In the genomic region with DNA sequence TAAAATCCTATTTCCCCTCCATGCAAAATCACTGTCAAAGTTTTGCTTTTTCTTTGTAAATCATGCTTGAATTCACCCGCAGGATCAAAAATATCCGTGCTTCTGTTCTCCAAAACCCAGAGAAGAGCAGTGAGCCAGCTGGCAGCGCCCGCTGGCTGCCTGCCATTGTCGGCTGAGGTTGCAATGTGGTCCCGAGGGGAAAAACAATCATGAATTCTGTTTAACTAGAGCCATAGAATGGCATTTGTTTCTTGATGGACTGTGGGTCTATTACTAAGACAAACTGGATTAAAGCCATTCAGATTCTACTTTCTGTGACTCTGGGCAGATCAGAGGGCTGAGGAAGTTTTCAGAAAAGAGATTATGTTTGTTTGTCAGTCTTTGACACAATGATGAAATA, we compare ENCODE assay signal across 8 mouse cellular contexts. TPM values are rescaled to one million over a fixed set of nuclear protein-coding genes. Genes with fewer than 3 reads are reported as not detected.
A peak's percentile ranks its signal among the peaks of the same experiment; 100 is the strongest.
DNase-seq lines count a peak whose midpoint lies in the region; ATAC-seq and TF ChIP-seq lines count a peak whose summit lies in the region.

No protein-coding gene starts in this region.

- H3K36me3 ChIP-seq in heart, embryonic 12.5 days: no peaks in the 10 kb centered on the region
- H3K36me3 ChIP-seq in lung, embryonic 16.5 days (ENCODE audit: control insufficient read depth, insufficient read depth, low read length): no peaks in the 10 kb centered on the region

- H3K9ac ChIP-seq in heart, embryonic 12.5 days: no peak overlapping the region
- H3K9ac ChIP-seq in lung, embryonic 16.5 days (ENCODE audit: low read length): no peak overlapping the region

- no peaks in the 10 kb centered on the region for H3K4me1 ChIP-seq in heart, embryonic 12.5 days (replicated peaks)
- H3K4me1 ChIP-seq in lung, embryonic 16.5 days (replicated peaks; ENCODE audit: control insufficient read depth, insufficient read depth, low read length): no peaks in the 10 kb centered on the region

- no peak for TF ChIP-seq CTCF in brain, embryonic 14.5 days (IDR thresholded peaks at IDR 0.05; ENCODE audit: borderline replicate concordance, extremely low read depth, insufficient read depth, insufficient read length)

- no peak for TF ChIP-seq POLR2A in brain, embryonic 14.5 days (IDR thresholded peaks at IDR 0.05; ENCODE audit: borderline replicate concordance, extremely low read depth, insufficient read depth, insufficient read length, poor library complexity, severe bottlenecking)

- no peaks in the 10 kb centered on the region for H3K27me3 ChIP-seq in heart, embryonic 12.5 days (replicated peaks)
- H3K27me3 ChIP-seq in lung, embryonic 16.5 days (ENCODE audit: control insufficient read depth, insufficient read depth, low read depth, low read length): no peaks in the 10 kb centered on the region

- 74% methylated on average over 6 of the region's 6 CpGs for whole genome bisulfite sequencing in heart, embryonic 12.5 days
- 55% methylated on average over 6 of the region's 6 CpGs for WGBS in lung, embryonic 16.5 days

- H3K27ac ChIP-seq in heart, embryonic 12.5 days (ENCODE audit: poor library complexity, severe bottlenecking): no peak overlapping the region
- H3K27ac ChIP-seq in lung, embryonic 16.5 days (ENCODE audit: low read length): no peak overlapping the region

- DNase-seq in heart, adult 11 months: peak; percentile 91
- DNase-seq in brain, embryonic 14.5 days (ENCODE audit: low read depth): peak; percentile 96
- peak; percentile 38 to 56 for DNase-seq in frontal cortex, postnatal 14 days (ENCODE audit: low spot score in 2 of 2)
- peak; percentile 14 for DNase-seq in kidney, postnatal 10 days
- DNase-seq in right cerebral cortex, postnatal 4 days: peak; percentile 79
- DNase-seq in c-Kit-positive CD71-positive TER-119-positive erythroid progenitor cells, embryonic 14.5 days (ENCODE audit: low spot score): no peak

- no peak for ATAC-seq in heart, embryonic 12.5 days (ENCODE audit: insufficient number of reproducible peaks, low FRiP score)
- ATAC-seq in lung, embryonic 16.5 days (ENCODE audit: low read depth): peak; percentile 57; the same call in 1 of the 2 replicates

- no peak overlapping the region for H3K4me2 ChIP-seq in heart, embryonic 12.5 days
- no peak overlapping the region for H3K4me2 ChIP-seq in lung, embryonic 16.5 days (ENCODE audit: low read depth, low read length)

- H3K4me3 ChIP-seq in heart, embryonic 12.5 days: no peak overlapping the region
- no peak overlapping the region for H3K4me3 ChIP-seq in lung, embryonic 16.5 days (ENCODE audit: low read length)

- H3K9me3 ChIP-seq in heart, embryonic 12.5 days (replicated peaks): no peaks in the 10 kb centered on the region
- H3K9me3 ChIP-seq in lung, embryonic 16.5 days (ENCODE audit: control insufficient read depth, low read length): no peaks in the 10 kb centered on the region; the same call in 1 of the 2 replicates

RNA-seq across cellular contexts. Expression of a gene that starts 31.1 kb away (rescaled TPM):
- 0.64 and 1.1 TPM in 2 replicates for polyA plus RNA-seq in heart, embryonic 12.5 days (2016; fragmentation: Nextera tagmentation; extraction: Ambion mirVana)
- polyA plus RNA-seq in brain, embryonic 14.5 days (2012; rRNA removed): 49.7 and 80.9 TPM in 2 replicates
- 0.83 and 0.97 TPM in 2 replicates for polyA plus RNA-seq in lung, embryonic 16.5 days (2015; fragmentation: Nextera tagmentation; extraction: Ambion mirVana)

Comparison
In these comparisons a context has a peak if more than half of its experiments do, and no peak if none do; other contexts are left out.
1. RNA of a gene that starts 31.1 kb away (polyA plus RNA-seq): 49.7 to 80.9 TPM in brain, embryonic 14.5 days; 0.64 to 1.1 TPM in heart, embryonic 12.5 days and 0.83 to 0.97 TPM in lung, embryonic 16.5 days; every median in the first group is over 10 times any median in the second.